Mouse (Mus musculus): ENCODE results near the gene Tm9sf4. TPM values are rescaled to one million over a fixed set of nuclear protein-coding genes. Genes with fewer than 3 reads are reported as not detected.

Tm9sf4 gene
- polyA plus RNA-seq, 1 experiment from 2014 or later, result 77.9 TPM

DNA sequence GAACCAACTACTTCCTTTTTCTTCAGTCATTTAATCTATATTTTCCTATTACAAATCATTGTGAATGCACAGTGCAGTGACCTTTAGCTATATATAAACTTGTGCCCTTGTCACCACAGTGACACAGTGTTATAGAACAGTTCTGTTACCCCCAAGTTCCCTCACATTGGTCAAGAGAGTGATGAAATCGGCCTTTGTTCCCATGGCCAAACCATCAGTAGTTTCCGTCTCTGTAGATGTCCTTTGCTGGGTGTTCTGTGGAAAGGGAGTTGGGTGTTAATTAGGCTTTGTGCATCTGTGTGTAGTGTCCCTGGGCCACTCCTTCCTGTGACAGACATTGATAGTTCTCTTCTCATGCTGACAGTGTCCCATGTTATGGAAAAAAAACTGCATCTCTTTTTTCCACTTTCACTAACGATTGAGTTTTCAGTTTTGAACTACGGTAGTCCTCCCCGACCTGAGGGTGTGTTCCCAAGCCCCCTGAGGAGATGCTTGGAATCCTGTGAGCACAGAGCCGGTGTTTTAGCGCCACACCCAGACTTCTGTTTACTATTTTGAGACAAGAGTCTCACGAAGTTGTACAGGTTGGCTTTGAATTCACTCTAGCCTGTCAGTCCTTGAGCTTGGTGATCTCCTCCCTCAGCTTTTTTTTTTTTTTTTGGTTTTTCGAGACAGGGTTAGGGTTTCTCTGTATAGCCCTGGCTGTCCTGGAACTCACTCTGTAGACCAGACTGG lies 9.6 kb downstream of the Tm9sf4 start:
- no peak for ATAC-seq (ENCODE audit: low FRiP score)
- H3K9me3 ChIP-seq (ENCODE audit: control insufficient read depth, low read length), result no peaks in the 10 kb centered on the region
- DNase-seq (ENCODE audit: low spot score), result no peak
- no peaks in the 10 kb centered on the region for H3K36me3 ChIP-seq (ENCODE audit: control insufficient read depth, insufficient read depth, low read length)
- H3K27ac ChIP-seq (ENCODE audit: low read depth, low read length), result no peak overlapping the region
- H3K4me1 ChIP-seq (replicated peaks; ENCODE audit: control insufficient read depth, insufficient read depth, low read length), result no peaks in the 10 kb centered on the region
- 92% methylated on average over 9 of the region's 9 CpGs for WGBS
- H3K4me2 ChIP-seq (replicated peaks; ENCODE audit: low read depth, low read length), result no peak overlapping the region
- H3K27me3 ChIP-seq (ENCODE audit: control insufficient read depth, insufficient read depth, low read length), result no peaks in the 10 kb centered on the region
- H3K4me3 ChIP-seq (ENCODE audit: low read depth, low read length), result no peak overlapping the region
- no peak overlapping the region for H3K9ac ChIP-seq (ENCODE audit: low read depth, low read length)

DNA sequence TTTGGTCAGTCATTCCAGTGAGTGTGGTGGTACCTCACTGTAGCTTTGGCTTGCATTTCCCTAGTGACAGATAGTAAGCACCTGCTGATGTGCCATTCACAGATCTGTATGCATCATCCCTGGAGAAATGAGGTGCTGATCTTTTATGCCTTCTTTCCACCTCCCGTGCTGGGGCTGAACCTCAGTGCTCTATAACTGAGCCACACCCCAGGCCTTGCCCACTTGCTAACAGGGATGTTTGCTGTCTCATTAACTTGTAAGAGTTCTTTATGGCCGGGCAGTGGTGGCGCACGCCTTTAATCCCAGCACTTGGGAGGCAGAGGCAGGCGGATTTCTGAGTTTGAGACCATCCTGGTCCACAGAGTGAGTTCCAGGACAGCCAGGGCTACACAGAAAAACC lies 10.9 kb downstream of the Tm9sf4 start:
- H3K9me3 ChIP-seq (ENCODE audit: control insufficient read depth, low read length), result no peaks in the 10 kb centered on the region
- H3K27me3 ChIP-seq (ENCODE audit: control insufficient read depth, insufficient read depth, low read length), result no peaks in the 10 kb centered on the region
- no peak overlapping the region for H3K27ac ChIP-seq (ENCODE audit: low read depth, low read length)
- WGBS, result 97% methylated on average over 5 of the region's 5 CpGs
- no peaks in the 10 kb centered on the region for H3K4me1 ChIP-seq (replicated peaks; ENCODE audit: control insufficient read depth, insufficient read depth, low read length)
- no peak overlapping the region for H3K4me3 ChIP-seq (ENCODE audit: low read depth, low read length)
- no peak overlapping the region for H3K9ac ChIP-seq (ENCODE audit: low read depth, low read length)
- ATAC-seq (ENCODE audit: low FRiP score) (no peak), DNase-seq (ENCODE audit: low spot score) (no peak)
- no peak overlapping the region for H3K4me2 ChIP-seq (replicated peaks; ENCODE audit: low read depth, low read length)
- no peaks in the 10 kb centered on the region for H3K36me3 ChIP-seq (ENCODE audit: control insufficient read depth, insufficient read depth, low read length)

DNA sequence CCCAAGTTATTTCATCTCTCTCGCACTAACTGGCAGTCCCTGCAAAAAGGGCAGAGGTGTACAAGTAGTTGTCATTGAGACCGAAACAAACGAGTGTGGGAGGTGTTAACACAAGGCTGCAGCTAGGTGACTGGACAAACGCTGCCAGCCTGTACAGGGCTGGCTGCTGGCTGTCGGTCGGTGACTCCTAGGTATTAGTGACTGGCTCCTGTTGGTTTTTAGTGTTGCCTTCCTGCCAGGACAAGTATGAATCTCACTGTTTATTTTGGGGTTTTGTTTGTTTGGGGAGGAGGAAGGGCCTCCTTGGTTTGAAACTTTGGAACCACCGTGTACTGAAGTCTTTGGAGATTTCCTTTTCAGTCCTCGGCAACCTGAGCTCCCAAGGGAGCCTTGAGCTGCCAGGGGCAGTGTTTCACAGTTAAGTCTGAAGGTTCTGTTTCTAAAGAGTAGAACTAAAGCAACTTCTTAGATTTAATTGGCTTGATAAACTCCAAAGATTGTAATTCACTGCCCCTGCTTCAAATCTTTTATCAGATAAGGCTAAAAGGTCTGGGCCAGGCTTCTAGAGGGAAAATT lies 15.0 kb downstream of the Tm9sf4 start:
- WGBS, result 74% methylated on average over 8 of the region's 8 CpGs
- H3K4me3 ChIP-seq (ENCODE audit: low read depth, low read length), result no peak overlapping the region
- H3K9me3 ChIP-seq (ENCODE audit: control insufficient read depth, low read length), result no peaks in the 10 kb centered on the region
- H3K27ac ChIP-seq (ENCODE audit: low read depth, low read length), result no peak overlapping the region
- no peak for ATAC-seq (ENCODE audit: low FRiP score)
- H3K4me1 ChIP-seq (replicated peaks; ENCODE audit: control insufficient read depth, insufficient read depth, low read length), result no peaks in the 10 kb centered on the region
- no peak overlapping the region for H3K4me2 ChIP-seq (replicated peaks; ENCODE audit: low read depth, low read length)
- 0 out of 2 replicates have a peak, but pooled peaks cover 3% of the 10 kb centered on the region for H3K36me3 ChIP-seq (ENCODE audit: control insufficient read depth, insufficient read depth, low read length)
- no peak for DNase-seq (ENCODE audit: low spot score)
- no peaks in the 10 kb centered on the region for H3K27me3 ChIP-seq (ENCODE audit: control insufficient read depth, insufficient read depth, low read length)
- H3K9ac ChIP-seq (ENCODE audit: low read depth, low read length), result no peak overlapping the region

DNA sequence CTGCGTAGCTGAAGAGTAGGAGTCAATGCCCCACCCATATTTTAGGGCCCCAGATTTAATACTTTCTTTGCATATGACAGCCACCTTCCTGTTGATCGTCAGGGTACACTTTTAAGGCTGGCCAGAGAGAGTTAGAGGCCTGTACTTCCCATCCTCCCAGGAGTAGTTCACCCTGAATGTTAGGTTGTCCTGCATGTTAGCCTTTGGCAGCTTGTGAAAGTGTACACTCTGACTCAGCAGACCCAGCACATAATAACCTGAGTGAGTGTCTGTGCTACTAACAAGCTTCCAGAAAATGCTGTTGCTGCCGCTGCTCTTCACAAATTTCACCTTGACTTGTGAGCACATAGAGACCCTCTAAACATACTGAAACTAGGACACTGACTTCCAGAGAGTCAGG lies 16.1 kb downstream of the Tm9sf4 start:
- Histone ChIP-seq H3K4me2 (replicated peaks; ENCODE audit: low read depth, low read length) (no peak overlapping the region), H3K4me1 (replicated peaks; ENCODE audit: control insufficient read depth, insufficient read depth, low read length) (no peaks in the 10 kb centered on the region), H3K4me3 (ENCODE audit: low read depth, low read length) (no peak overlapping the region), H3K36me3 (ENCODE audit: control insufficient read depth, insufficient read depth, low read length) (0 out of 2 replicates have a peak, but pooled peaks cover 3% of the 10 kb centered on the region), H3K9me3 (ENCODE audit: control insufficient read depth, low read length) (no peaks in the 10 kb centered on the region), H3K27me3 (ENCODE audit: control insufficient read depth, insufficient read depth, low read length) (no peaks in the 10 kb centered on the region), H3K27ac (ENCODE audit: low read depth, low read length) (no peak overlapping the region), H3K9ac (ENCODE audit: low read depth, low read length) (no peak overlapping the region)
- no peak for DNase-seq (ENCODE audit: low spot score)
- 88% methylated on average over 3 of the region's 3 CpGs for WGBS
- ATAC-seq (ENCODE audit: low FRiP score), result no peak

DNA sequence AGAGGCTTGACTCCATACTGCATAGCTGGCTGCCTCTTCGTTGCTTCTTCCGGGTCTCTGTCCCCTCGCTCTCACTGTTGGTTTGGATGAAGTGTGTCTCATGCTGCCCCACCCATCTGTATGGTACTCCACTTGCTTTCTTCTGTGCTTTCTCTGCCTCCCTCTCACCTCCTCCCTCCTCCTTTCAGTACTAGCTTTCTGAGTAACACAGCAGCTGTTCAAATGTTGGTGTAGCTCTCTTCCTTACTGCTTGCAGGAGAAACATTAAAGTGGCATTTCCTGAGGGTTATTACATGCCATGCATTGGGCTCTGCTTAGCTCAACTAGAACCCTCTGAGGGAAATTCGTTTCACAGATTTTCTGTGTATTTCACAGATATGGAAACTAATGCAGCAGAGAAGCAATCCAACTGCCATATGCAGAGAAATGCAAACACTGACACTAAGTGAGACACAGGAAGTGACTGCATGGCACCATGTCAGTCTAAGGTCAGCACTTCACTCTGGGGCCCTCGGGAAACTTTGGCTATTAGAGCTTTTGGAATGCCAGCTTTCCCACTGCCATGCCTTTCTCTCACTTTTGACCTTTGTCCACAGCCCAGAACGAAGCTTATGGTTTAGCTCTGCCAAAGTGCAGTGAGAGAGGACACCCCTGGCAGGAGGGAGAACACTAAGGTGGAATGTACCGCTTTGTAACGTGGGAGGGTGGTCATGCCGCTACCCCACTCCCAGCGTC lies 18.2 kb downstream of the Tm9sf4 start:
- Histone ChIP-seq H3K27ac (ENCODE audit: low read depth, low read length) (no peak overlapping the region), H3K27me3 (ENCODE audit: control insufficient read depth, insufficient read depth, low read length) (no peaks in the 10 kb centered on the region), H3K4me3 (ENCODE audit: low read depth, low read length) (no peak overlapping the region), H3K9me3 (ENCODE audit: control insufficient read depth, low read length) (no peaks in the 10 kb centered on the region), H3K36me3 (ENCODE audit: control insufficient read depth, insufficient read depth, low read length) (0 out of 2 replicates have a peak, but pooled peaks cover 3% of the 10 kb centered on the region), H3K4me1 (replicated peaks; ENCODE audit: control insufficient read depth, insufficient read depth, low read length) (no peaks in the 10 kb centered on the region), H3K9ac (ENCODE audit: low read depth, low read length) (no peak overlapping the region), H3K4me2 (replicated peaks; ENCODE audit: low read depth, low read length) (no peak overlapping the region)
- 87% methylated on average over 10 of the region's 10 CpGs for WGBS
- DNase-seq (ENCODE audit: low spot score), result no peak
- ATAC-seq (ENCODE audit: low FRiP score), result no peak

DNA sequence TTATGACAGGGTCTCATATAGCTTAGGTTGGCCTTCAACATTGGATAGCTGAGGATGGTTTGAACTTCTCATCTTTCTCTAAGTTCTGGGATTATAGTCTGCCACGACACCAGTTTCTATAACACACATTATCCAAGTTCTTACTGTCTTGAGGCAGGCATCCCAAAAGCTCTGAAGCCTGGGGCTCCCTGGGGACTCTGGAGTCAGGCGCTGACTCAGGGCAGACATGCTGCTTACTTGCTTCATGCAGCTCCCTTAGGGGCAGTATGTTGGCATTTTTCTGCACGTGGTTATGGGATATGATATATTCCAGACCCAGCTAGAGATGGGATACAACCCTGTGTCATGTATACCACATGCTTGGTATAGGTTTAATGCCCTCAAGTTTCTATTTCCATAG lies 18.9 kb downstream of the Tm9sf4 start:
- H3K4me2 ChIP-seq (replicated peaks; ENCODE audit: low read depth, low read length), result no peak overlapping the region
- H3K27ac ChIP-seq (ENCODE audit: low read depth, low read length), result no peak overlapping the region
- no peak for DNase-seq (ENCODE audit: low spot score)
- H3K36me3 ChIP-seq (ENCODE audit: control insufficient read depth, insufficient read depth, low read length), result 0 out of 2 replicates have a peak, but pooled peaks cover 3% of the 10 kb centered on the region
- H3K9me3 ChIP-seq (ENCODE audit: control insufficient read depth, low read length), result no peaks in the 10 kb centered on the region
- no peak for ATAC-seq (ENCODE audit: low FRiP score)
- H3K4me3 ChIP-seq (ENCODE audit: low read depth, low read length), result no peak overlapping the region
- H3K9ac ChIP-seq (ENCODE audit: low read depth, low read length), result no peak overlapping the region
- H3K4me1 ChIP-seq (replicated peaks; ENCODE audit: control insufficient read depth, insufficient read depth, low read length), result no peaks in the 10 kb centered on the region
- no peaks in the 10 kb centered on the region for H3K27me3 ChIP-seq (ENCODE audit: control insufficient read depth, insufficient read depth, low read length)
- 83% methylated on average over 3 of the region's 3 CpGs for WGBS

DNA sequence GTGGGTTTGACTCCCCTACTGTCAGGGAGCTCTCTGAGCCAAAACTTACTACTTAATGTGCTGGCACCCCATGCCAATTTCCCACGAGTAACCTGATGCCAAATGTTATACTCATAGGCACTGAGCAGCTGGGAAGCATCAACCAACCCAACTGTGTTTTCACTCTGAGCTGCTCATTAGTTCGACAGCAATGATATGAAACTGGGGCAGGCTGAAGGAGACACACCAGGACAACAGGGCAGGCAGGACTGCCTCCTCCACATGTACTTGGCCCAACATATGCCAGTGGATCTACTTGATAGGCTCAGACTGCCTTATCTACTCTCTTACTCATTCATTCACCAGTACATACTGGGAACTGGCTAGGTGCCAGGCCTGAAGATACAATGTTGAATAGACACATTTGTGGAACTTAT lies 25.1 kb downstream of the Tm9sf4 start:
- ATAC-seq (ENCODE audit: low FRiP score) (no peak), DNase-seq (ENCODE audit: low spot score) (no peak)
- 83% methylated on average over 2 of the region's 2 CpGs for WGBS
- Histone ChIP-seq H3K27ac (ENCODE audit: low read depth, low read length) (no peak overlapping the region), H3K4me3 (ENCODE audit: low read depth, low read length) (no peak overlapping the region), H3K4me1 (replicated peaks; ENCODE audit: control insufficient read depth, insufficient read depth, low read length) (no peaks in the 10 kb centered on the region), H3K4me2 (replicated peaks; ENCODE audit: low read depth, low read length) (no peak overlapping the region), H3K36me3 (ENCODE audit: control insufficient read depth, insufficient read depth, low read length) (peaks cover 4% of the 10 kb centered on the region; the same call in 1 of the 2 replicates), H3K9me3 (ENCODE audit: control insufficient read depth, low read length) (no peaks in the 10 kb centered on the region), H3K27me3 (ENCODE audit: control insufficient read depth, insufficient read depth, low read length) (no peaks in the 10 kb centered on the region), H3K9ac (ENCODE audit: low read depth, low read length) (no peak overlapping the region)

DNA sequence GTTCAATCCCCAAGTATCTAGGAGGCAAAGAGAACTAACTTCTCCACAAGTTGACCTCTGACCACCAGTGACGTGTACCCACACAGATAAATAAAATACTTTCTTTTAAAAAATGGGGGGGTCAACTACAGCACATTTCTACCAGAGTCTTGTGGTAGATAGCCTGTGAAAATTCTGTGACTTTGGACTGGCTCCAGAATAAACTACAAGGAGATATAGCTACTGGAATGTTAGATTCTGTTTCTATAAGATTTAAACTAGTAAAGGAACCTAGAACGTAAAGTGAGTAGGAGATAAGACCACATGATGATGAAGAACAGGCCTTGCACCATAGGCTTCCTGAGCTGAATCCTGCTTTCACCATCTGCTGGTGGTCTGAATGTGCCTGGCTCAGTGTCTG lies 26.7 kb downstream of the Tm9sf4 start:
- no peak overlapping the region for H3K9ac ChIP-seq (ENCODE audit: low read depth, low read length)
- 95% methylated on average over 2 of the region's 2 CpGs for WGBS
- peaks cover 4% of the 10 kb centered on the region; the same call in 1 of the 2 replicates for H3K36me3 ChIP-seq (ENCODE audit: control insufficient read depth, insufficient read depth, low read length)
- H3K4me3 ChIP-seq (ENCODE audit: low read depth, low read length), result no peak overlapping the region
- no peaks in the 10 kb centered on the region for H3K4me1 ChIP-seq (replicated peaks; ENCODE audit: control insufficient read depth, insufficient read depth, low read length)
- no peaks in the 10 kb centered on the region for H3K9me3 ChIP-seq (ENCODE audit: control insufficient read depth, low read length)
- ATAC-seq (ENCODE audit: low FRiP score) (no peak), DNase-seq (ENCODE audit: low spot score) (no peak)
- no peak overlapping the region for H3K27ac ChIP-seq (ENCODE audit: low read depth, low read length)
- H3K4me2 ChIP-seq (replicated peaks; ENCODE audit: low read depth, low read length), result no peak overlapping the region
- H3K27me3 ChIP-seq (ENCODE audit: control insufficient read depth, insufficient read depth, low read length), result no peaks in the 10 kb centered on the region

Data from hindbrain, embryonic 11.5 days (tissue).